Mouse (Mus musculus) E14TG2a.4 (cell line): Measurements from ENCODE around the gene Ambra1.

ENCODE experiments used
- CTCF ChIP-seq: conservative IDR thresholded peaks from 2 replicates; pipeline ENCODE4 v1.5.1; 2014; ENCODE audit warnings: low read length
- NANOG ChIP-seq: IDR thresholded peaks from 2 replicates; pipeline ENCODE4 v1.6.1; 2014; ENCODE audit warnings: borderline replicate concordance, low read length, mixed read lengths
- POU5F1 ChIP-seq: IDR thresholded peaks from 2 replicates; pipeline ENCODE4 v1.6.1; 2014; ENCODE audit warnings: low read length, borderline replicate concordance

GRCm38 (mm10) chr2:91912616-91913015, 182.7 kb downstream of the Ambra1 start:
- TF ChIP-seq CTCF (no peak), NANOG (no peak), POU5F1 (no peak)
